Mouse (Mus musculus) forebrain, embryonic 11.5 days (tissue): Measurements from ENCODE around the gene Timm13. TPM values are rescaled to one million over a fixed set of nuclear protein-coding genes. Genes with fewer than 3 reads are reported as not detected.

Source experiments
- ATAC-seq: fragments of 200-750 bp; cut with Nextera tagmentation; replicated peaks from 2 replicates; pipeline ENCODE4 v1.8.0; 2017; ENCODE audit warnings: moderate TSS enrichment; ENCODE audit not compliant: low FRiP score
- DNase-seq: peaks from one replicate; pipeline ENCODE4 v3.0.0-alpha.2; 2017; ENCODE audit warnings: low spot score
- H3K27ac ChIP-seq: fragments of 300-500 bp; sonication (generic); 2 replicates; pipeline ENCODE4 v1.5.1; 2014; ENCODE audit warnings: low read depth, low read length
- H3K27me3 ChIP-seq: fragments of 300-500 bp; sonication (generic); 2 replicates; pipeline ENCODE4 v1.6.1; 2014; ENCODE audit warnings: mild to moderate bottlenecking, low read length, mixed read lengths; ENCODE audit not compliant: control insufficient read depth, insufficient read depth
- H3K36me3 ChIP-seq: fragments of 300-500 bp; sonication (generic); 2 replicates; pipeline ENCODE4 v1.6.1; 2014; ENCODE audit warnings: mild to moderate bottlenecking, low read length, moderate library complexity, mixed read lengths; ENCODE audit not compliant: control insufficient read depth, insufficient read depth
- H3K4me1 ChIP-seq: fragments of 300-500 bp; sonication (generic); replicated peaks from 2 replicates; pipeline ENCODE4 v1.6.1; 2014; ENCODE audit warnings: low read length, mixed read lengths; ENCODE audit not compliant: control insufficient read depth, insufficient read depth
- H3K4me2 ChIP-seq: fragments of 300-500 bp; sonication (generic); 2 replicates; pipeline ENCODE4 v1.6.1; 2014; ENCODE audit warnings: low read depth, mild to moderate bottlenecking, low read length, moderate library complexity, mixed read lengths; ENCODE audit not compliant: severe bottlenecking
- H3K4me3 ChIP-seq: fragments of 300-500 bp; sonication (generic); 2 replicates; pipeline ENCODE4 v1.5.1; 2014; ENCODE audit warnings: low read depth, low read length
- H3K9ac ChIP-seq: fragments of 300-500 bp; sonication (generic); 2 replicates; pipeline ENCODE4 v1.6.1; 2014; ENCODE audit warnings: low read length
- H3K9me3 ChIP-seq: fragments of 300-500 bp; sonication (generic); 2 replicates; pipeline ENCODE4 v1.6.1; 2016; ENCODE audit warnings: low read length, mixed read lengths; ENCODE audit not compliant: control insufficient read depth
- WGBS: fragments of 180-500 bp; shearing (Covaris S2); extraction: QIAGEN DNeasy Blood & Tissue Kit; methylation state at CpG from one replicate; pipeline ENCODE4 v1.1.7; 2014; 5-methylcytosine and 5-hydroxymethylcytosine counted together
- polyA plus RNA-seq: library from polyadenylated mRNA; unstranded; fragments of >200 nt; fragmentation: Nextera tagmentation; extraction: Ambion mirVana; gene quantifications from 2 replicates; pipeline ENCODE4 v1.2.1, GENCODE M21; 2014

Timm13 gene
- polyA plus RNA-seq, 1 experiment from 2014 or later: 317 TPM

DNA sequence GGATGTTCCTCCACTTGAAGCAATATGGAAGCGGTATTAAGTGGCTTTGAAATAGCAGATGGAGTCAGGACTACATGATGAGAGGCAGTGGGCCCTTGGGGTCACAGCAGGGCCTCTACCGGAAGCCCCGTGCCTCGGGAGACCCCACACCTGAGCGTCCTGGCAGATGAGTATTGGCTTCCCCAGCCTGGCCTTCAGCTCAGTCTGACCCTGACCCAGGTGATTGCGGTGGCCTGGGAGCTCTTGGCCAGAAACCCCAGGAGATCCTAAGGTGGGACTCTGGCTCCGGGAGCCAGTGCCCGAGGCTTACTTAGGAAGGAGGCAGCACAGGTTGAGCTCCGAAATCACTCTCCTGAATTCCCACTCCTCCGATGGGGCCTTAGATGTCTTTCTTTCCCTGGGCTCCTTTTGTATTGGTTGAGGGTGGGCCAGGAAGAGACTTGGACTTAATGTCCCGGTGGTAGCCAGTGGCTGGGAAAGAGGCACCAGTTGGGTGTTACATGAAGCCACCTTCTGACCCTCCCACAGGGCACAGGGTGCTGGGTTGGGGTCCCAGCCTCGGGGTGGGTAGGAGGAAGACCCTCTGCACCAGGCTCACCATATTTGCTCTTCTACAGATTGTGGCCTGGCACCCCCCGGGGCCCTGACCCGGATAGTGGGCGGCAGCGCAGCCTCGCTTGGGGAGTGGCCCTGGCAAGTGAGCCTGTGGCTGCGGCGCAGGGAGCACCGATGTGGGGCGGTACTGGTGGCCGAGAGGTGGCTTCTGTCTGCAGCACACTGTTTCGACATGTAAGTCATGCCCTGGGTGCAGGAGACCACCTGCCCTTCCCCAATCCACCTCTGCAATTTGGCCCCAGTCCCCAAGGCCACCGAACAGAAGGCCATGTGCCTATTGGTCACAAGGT, 3.9 kb downstream of the Timm13 start:
- Histone ChIP-seq H3K4me3 (no peak overlapping the region), H3K9me3 (no peaks in the 10 kb centered on the region), H3K27me3 (no peaks in the 10 kb centered on the region), H3K27ac (no peak overlapping the region), H3K9ac (no peak overlapping the region), H3K4me1 (peaks cover 8% of the 10 kb centered on the region), H3K4me2 (no peak overlapping the region), H3K36me3 (no peaks in the 10 kb centered on the region)
- ATAC-seq (no peak), DNase-seq (peak; percentile 57)
- 75% methylated on average over 24 of the region's 24 CpGs for WGBS

DNA sequence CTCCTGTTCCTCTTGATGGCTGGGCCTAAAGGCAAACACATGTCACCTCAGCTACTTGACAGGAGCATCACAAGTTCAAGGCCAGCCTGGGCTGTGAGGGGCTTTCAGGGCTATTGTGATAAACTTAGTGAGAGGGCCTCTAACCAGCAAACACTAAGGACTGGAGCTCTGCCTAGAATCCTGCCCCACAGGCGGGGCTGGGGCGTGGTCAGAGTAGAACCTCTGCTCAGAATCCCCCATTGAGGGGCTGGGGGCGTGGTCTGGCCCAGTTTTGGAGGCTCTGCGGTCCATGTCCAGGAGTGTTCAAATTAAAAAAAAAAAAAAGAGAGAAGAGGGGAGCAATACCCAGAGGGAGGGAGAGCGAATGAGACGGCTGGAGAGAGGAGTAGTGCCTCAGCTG, 5.1 kb downstream of the Timm13 start:
- Histone ChIP-seq H3K4me1 (peaks cover 8% of the 10 kb centered on the region), H3K9me3 (no peaks in the 10 kb centered on the region), H3K36me3 (no peaks in the 10 kb centered on the region), H3K27me3 (no peaks in the 10 kb centered on the region), H3K27ac (no peak overlapping the region), H3K9ac (no peak overlapping the region), H3K4me3 (no peak overlapping the region), H3K4me2 (no peak overlapping the region)
- 82% methylated on average over 6 of the region's 6 CpGs for WGBS
- no peak for ATAC-seq
- DNase-seq: peak; percentile 48

DNA sequence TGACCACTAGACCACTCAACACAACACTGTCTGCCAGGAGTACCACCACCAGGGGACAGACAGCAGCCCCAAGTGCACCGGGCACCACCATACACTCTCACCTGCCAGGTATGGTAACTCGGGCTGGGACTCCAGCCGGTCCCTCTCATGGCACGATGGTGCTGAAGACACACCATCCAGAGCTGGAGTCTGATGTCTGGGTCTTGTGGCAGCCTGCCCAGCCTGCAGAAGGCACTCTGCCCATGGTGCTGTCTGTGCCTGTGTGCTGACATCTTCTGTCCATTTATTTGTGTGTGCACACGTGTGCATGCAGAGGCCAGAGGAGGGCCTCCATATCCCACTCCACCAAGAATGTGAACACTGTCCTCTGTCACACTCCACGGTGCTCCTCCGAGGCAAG, 5.7 kb downstream of the Timm13 start:
- no peak overlapping the region for H3K4me3 ChIP-seq
- H3K9ac ChIP-seq: no peak overlapping the region
- no peaks in the 10 kb centered on the region for H3K36me3 ChIP-seq
- H3K4me2 ChIP-seq: no peak overlapping the region
- peaks cover 8% of the 10 kb centered on the region for H3K4me1 ChIP-seq
- H3K9me3 ChIP-seq: no peaks in the 10 kb centered on the region
- DNase-seq: no peak
- no peak for ATAC-seq
- no peaks in the 10 kb centered on the region for H3K27me3 ChIP-seq
- WGBS: 87% methylated on average over 7 of the region's 7 CpGs
- H3K27ac ChIP-seq: no peak overlapping the region

DNA sequence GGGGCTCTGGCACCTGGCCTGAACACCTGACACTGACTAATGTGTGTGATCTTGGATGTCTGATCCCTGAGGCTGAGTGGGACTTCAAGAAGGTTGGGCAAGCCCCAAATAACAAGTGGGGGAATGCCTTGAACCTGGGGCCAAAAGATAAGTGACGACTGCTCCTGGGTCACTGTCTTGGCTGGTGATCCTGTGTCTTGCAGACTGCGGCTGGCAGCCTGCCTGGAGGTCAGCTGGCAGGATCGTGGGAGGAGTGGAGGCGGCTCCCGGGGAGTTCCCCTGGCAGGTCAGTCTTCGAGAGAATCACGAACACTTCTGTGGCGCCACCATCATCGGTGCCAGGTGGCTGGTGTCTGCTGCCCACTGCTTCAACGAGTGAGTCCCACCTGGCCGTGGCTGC, 13.6 kb downstream of the Timm13 start:
- Histone ChIP-seq H3K4me3 (no peak overlapping the region), H3K36me3 (no peaks in the 10 kb centered on the region), H3K27ac (no peak overlapping the region), H3K4me1 (no peaks in the 10 kb centered on the region), H3K9me3 (no peaks in the 10 kb centered on the region), H3K9ac (no peak overlapping the region), H3K4me2 (no peak overlapping the region), H3K27me3 (peaks cover 3% of the 10 kb centered on the region)
- DNase-seq (no peak), ATAC-seq (no peak)
- WGBS: 85% methylated on average over 11 of the region's 11 CpGs

DNA sequence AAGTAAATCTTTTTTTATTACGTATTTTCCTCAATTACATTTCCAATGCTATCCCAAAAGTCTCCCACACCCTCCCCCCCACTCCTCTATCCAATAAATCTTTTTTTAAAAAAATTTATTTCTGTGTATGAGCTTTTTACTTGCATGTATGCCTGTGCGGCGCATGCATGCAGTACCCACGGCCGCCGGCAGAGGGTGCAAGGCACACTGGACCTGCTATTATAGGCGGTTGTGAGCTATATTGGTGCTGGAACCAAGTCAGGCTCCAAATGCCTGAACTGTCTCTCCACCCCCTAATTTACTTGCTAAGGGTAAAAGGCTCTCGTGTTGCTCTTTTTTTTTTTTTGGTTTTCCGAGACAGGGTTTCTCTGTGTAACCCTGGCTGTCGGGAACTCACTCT, 19.5 kb downstream of the Timm13 start:
- Histone ChIP-seq H3K4me2 (no peak overlapping the region), H3K4me1 (0 out of 2 replicates have a peak, but pooled peaks cover 2% of the 10 kb centered on the region), H3K36me3 (no peaks in the 10 kb centered on the region), H3K9me3 (no peaks in the 10 kb centered on the region), H3K27ac (no peak overlapping the region), H3K27me3 (no peaks in the 10 kb centered on the region), H3K9ac (no peak overlapping the region), H3K4me3 (no peak overlapping the region)
- DNase-seq: peak; percentile 89
- 28% methylated on average over 10 of the region's 10 CpGs for WGBS
- ATAC-seq: no peak

DNA sequence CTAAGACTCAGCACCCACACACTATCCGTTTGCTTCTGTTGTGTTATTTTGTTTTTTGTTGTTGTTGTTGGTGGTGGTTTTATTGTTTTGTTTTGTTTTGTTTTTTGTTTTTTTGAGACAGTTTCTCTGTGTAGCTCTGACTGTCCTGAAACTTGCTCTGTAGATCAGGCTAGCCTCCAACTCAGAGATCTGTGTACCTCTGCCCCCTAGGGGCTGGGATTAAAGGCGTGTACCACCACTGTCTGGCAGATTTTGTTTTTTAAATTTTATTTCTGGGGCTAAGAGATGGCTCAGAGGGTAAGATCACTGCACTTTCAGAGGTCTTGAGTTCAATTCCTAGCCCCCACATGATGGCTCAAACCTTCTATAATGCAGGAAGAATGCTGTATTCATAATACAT, 19.9 kb downstream of the Timm13 start:
- Histone ChIP-seq H3K36me3 (no peaks in the 10 kb centered on the region), H3K9ac (no peak overlapping the region), H3K4me3 (no peak overlapping the region), H3K9me3 (no peaks in the 10 kb centered on the region), H3K4me1 (0 out of 2 replicates have a peak, but pooled peaks cover 2% of the 10 kb centered on the region), H3K27ac (no peak overlapping the region), H3K4me2 (no peak overlapping the region), H3K27me3 (no peaks in the 10 kb centered on the region)
- ATAC-seq: no peak
- DNase-seq: no peak
- 72% methylated on average over 2 of the region's 2 CpGs for WGBS

DNA sequence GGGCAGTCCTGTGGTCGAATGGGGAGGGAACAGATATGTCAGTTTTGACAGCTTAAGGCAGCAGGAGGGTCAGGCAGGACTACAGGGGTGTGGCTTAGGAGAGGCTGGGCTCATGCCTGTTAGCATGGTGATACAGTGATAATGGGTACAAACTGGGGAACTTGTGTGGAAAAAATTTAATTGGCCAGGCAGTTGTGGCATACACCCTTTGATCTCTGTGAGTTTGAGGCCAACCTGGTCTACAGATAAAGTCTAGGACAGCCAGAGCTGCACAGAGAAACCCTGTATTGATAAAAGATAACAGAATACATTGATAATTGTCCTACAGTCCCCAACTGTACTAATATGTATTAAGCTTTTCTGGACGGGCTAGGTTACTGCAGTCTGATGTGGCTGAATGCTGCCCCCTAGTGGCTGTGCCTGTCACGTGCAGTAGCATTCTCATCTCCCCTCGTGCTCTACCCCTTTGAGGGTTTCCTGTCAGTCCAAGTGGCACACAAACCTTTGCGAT, 20.6 kb downstream of the Timm13 start:
- 24% methylated on average over 5 of the region's 5 CpGs for WGBS
- 0 out of 2 replicates have a peak, but pooled peaks have one; percentile 45 for ATAC-seq

DNA sequence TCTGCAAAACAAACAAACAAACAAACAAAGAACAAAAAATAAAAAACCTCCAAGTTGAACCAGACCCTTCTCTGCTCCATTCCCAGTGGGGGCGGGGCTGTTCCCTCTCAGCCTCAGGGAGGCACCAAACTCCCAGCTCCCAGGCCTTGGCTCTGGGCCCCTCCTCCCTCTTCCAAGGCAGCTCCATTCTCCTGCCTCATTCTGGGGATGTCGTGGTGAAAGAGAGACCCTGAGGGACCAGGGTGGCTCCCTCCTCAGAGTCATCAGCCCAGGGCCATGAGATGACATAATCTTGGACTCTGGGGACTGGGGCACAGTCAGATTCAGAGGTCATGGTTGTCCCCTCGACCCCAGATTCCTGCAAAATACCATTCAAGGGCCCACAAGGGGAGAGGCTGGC, 24.2 kb downstream of the Timm13 start:
- no peak overlapping the region for H3K4me3 ChIP-seq
- no peak overlapping the region for H3K4me2 ChIP-seq
- 22% methylated on average over 3 of the region's 3 CpGs for WGBS
- 0 out of 2 replicates have a peak, but pooled peaks cover 2% of the 10 kb centered on the region for H3K4me1 ChIP-seq
- ATAC-seq (no peak), DNase-seq (no peak)
- no peaks in the 10 kb centered on the region for H3K36me3 ChIP-seq
- H3K9ac ChIP-seq: no peak overlapping the region; the same call in 1 of the 2 replicates
- H3K9me3 ChIP-seq: no peaks in the 10 kb centered on the region
- H3K27ac ChIP-seq: no peak overlapping the region
- H3K27me3 ChIP-seq: no peaks in the 10 kb centered on the region

More for the DNA sequence above, 20.6 kb downstream of the Timm13 start:
- Histone ChIP-seq H3K4me1 (0 out of 2 replicates have a peak, but pooled peaks cover 2% of the 10 kb centered on the region), H3K9ac (no peak overlapping the region), H3K27me3 (no peaks in the 10 kb centered on the region), H3K9me3 (no peaks in the 10 kb centered on the region), H3K27ac (no peak overlapping the region), H3K4me2 (no peak overlapping the region), H3K36me3 (no peaks in the 10 kb centered on the region), H3K4me3 (no peak overlapping the region)
- peak; percentile 85 for DNase-seq
